Mouse (Mus musculus) CD4-positive, CD25-positive, alpha-beta regulatory T cell, adult 4 months (primary cell): ENCODE results near the gene Ptprf. TPM values are rescaled to one million over a fixed set of nuclear protein-coding genes. Genes with fewer than 3 reads are reported as not detected.

Experiments used
- ATAC-seq: one replicate; pipeline ENCODE4 v1.8.0; 2017
- polyA plus RNA-seq, 2 experiments: library from polyadenylated mRNA; unstranded; fragments of 100-300 nt; shearing (Covaris generic); gene quantifications; one replicate each; pipeline ENCODE4 v1.2.1; 2017

Ptprf gene
- under 1 TPM; 0.39 to 0.65 TPM for polyA plus RNA-seq

DNA sequence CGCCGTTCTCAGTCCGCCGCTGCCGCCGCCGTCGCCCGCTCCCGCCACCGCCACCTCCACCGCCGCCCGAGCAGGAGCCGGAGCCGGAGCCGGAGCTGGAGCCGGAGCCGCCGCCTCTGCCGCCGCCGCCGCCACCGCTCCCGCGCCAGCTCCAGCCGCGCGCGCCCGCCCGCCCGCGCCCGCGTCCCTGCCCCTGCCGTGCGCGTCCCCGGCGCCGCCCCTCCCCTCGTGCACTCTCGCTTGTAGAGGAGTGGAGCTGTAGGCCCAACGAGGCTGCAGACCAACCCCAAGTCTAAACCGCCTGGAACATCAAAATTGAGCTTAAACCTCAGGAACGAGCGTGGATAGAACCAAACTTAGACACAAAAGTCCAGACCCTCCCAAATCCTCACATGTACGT, at the start of gene Ptprf:
Gene Ptprf (minus strand): TSS at position 175 of the 400 bp plus-strand sequence.
- ATAC-seq, result no peak

- peak; percentile 49 for ATAC-seq
Observed at GRCm38 (mm10) chr4:118336658-118337057, 45.5 kb upstream of the Ptprf start.

DNA sequence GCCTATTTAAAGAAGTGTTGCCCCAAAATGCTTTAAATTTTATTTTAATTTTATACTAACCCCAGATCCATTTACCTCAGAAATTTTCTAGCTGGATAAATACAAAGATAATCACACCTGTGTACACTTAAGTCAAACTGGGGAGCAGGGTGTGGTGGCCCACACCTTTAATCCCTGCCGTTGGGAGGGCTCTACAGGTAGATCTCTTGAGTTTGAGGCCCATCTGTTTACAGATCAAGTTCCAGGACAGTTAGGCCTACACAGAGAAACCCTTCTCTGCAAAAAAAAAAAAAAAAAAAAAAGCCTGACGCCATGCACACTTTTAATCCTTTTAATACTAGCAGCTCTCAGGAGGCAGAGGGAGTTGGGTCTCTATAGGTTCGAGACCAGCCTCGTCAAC, 44.8 kb upstream of the Ptprf start:
- ATAC-seq, result no peak

- ATAC-seq, result no peak
Observed at GRCm38 (mm10) chr4:118331777-118332176, 40.6 kb upstream of the Ptprf start.

- ATAC-seq, result no peak
Observed at GRCm38 (mm10) chr4:118326476-118326875, 35.3 kb upstream of the Ptprf start.

GRCm38 (mm10) chr4:118320636-118321035, 29.4 kb upstream of the Ptprf start:
- no peak for ATAC-seq

DNA sequence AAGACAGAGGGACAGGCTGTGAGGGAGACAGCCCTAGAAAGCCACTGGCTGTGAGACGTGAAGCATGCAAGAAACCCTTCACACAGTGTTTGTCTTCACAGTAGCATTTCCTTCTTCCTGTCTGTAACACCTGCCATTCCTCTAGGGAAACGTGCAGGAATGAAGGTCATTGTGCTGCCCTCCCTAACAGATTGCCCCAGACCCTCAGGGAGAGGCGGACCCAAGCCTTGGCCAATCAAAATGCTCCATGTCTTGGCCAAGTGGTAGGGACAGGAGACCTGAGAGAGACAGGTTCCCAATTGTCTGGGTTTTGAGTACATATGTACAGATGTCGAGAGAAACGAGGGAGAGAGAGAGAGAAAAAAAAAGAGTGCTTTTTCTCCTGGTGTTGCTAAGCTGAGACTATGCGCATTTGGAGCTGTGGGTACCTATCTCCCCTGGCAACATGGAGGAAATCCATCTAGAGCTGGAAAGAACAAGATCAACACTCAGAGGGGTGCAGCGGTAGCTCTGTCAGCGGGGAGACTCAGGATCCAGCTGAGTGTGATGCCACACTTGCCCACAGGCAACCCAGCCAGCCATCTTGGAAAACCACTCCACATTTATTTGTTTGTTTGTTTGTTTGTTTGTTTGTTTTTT, 28.6 kb upstream of the Ptprf start:
- no peak for ATAC-seq

- no peak for ATAC-seq
Observed at GRCm38 (mm10) chr4:118316662-118317061, 25.5 kb upstream of the Ptprf start.

- no peak for ATAC-seq
Observed at GRCm38 (mm10) chr4:118315286-118315685, 24.1 kb upstream of the Ptprf start.

- ATAC-seq, result no peak
Observed at GRCm38 (mm10) chr4:118310461-118310860, 19.3 kb upstream of the Ptprf start.

DNA sequence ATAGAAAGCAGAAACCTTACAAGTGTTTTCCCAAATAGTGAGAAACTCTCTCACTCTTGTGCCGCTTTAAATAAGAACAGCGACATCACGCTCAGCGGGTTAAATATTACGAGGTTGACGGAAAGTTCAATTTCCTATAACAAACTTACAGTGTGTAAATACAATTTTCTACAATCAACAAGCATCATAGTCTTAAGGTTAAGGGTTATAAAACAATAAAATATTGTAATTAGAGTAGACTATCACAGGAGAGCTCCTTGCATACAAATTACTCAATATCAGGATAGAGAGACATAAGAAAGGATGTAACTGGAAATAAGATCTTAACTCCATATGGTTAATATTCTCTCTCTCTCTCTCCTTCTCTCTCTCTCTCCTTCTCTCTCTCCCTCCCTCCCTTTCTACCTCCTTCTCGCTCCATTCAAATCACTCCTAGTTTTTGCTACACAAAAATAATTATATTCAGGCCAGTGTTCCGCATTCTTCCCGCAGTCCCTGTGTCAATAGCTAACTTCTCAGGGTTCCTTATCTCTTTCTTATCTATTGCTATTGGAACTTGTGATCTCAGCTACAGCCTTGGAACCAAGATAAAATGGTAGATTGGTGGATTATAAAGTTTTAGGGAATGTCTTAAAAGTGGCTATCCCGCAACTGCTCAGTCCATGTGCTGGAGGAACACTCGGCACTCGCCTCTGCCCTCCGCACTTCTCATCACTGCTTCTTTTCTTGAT, 16.5 kb upstream of the Ptprf start:
- ATAC-seq, result no peak

DNA sequence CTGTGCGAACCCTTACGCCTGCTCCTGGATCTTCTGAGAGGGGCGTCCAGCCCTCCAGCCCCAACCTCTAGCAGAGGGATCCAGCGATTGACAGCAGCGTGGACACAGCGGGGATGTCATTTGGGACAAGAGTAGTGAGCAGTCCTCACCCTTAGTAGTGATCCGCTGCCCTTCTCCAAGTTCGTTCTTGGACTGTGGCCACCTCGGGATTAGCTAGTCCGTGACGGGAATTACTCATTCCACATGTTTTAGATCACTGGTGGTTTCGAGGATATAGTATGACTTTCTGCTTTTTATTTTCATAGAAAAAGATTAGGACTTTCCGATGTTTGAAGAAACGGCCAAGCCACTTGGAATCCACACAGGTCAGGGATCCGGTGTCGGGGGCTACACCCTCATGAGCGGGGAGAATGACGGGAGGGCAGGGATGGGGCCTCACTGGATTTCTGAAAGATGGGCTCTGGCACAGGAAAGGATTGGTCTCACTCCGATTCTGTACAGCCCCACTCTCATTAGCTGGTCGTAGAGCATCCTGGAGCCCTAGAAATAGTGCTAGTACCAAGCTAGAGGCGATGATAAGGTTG, 15.0 kb upstream of the Ptprf start:
- no peak for ATAC-seq

DNA sequence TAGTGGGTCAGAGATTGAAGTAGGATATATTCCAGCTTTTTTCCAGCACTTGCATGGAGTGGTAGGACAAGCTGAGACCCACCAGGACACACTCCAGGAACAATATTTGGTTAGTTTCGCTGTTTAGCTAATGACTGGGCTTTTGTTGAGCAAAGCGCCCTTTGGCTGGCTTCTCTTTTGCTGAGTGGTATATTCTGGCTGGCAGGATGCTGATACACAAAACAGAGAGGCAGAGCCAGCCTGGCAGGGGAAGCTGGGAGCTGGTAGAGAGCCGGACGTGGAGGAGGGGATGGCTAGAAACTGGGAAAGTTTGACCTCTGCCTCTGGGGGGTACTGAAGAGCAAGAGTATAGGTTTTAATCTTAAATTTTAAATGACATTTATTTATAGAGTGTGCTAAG, 13.8 kb upstream of the Ptprf start:
- no peak for ATAC-seq

GRCm38 (mm10) chr4:118297844-118298243, 6.6 kb upstream of the Ptprf start:
- no peak for ATAC-seq

- ATAC-seq, result peak; percentile 89
Observed at GRCm38 (mm10) chr4:118295651-118296561, 4.7 kb upstream of the Ptprf start.

- ATAC-seq, result no peak
Observed at GRCm38 (mm10) chr4:118294811-118295210, 3.6 kb upstream of the Ptprf start.

- ATAC-seq, result peak; percentile 54
Observed at GRCm38 (mm10) chr4:118292741-118293306, 1.6 kb upstream of the Ptprf start.

DNA sequence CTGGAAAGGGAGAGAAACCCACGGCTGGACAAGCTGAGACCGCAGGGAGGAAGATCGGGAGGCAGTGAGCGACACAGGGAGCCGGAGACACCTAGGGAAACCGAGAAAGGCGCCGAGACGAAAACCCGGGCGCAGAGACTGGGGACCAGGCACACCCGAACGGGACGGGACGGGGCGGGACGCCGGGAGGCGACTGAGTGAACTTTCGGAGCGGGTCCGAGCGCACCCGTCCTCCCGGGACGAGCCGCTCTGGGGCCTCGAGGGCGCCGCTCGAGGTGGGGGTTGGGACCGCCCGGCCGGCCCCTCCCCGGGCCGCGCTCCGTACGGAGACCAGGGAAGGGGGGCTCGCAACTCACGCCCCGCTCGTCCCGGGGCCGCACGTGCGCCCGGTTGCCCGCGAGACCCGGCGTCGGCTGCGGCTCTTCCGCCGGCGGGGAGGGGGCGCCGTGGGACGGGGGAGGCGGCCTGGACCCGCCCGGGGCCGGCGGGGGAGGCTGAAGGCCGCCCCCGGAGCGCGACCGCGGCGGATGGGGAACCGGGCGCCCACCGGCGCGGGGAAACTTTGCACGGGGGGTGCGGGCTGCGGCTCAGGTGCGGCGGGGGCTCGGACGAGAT, 682 bp downstream of the Ptprf start:
- peak; percentile 31 for ATAC-seq

DNA sequence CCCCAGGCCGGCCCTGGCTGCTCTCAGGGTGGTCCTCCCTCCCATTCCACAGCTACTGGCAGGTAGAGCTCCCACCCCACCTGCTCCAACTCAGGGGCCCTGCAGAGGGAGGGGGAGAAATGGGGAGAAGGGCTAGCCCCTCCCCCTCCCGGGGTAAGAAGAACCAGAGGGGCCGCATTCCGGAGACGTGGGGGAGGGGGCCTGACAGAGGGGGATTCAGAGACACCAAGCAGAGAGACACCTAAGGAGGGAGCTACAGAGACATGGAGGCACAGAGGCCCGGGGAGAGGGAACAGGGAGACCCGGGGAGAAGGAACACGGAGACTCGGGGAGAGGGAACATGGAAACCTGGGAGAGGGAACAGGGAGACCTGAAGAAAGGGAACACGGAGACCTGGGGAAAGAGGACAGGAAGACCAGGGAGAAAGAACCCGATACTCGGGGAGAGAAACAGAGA, 1.2 kb downstream of the Ptprf start:
- ATAC-seq, result no peak

- ATAC-seq, result no peak
Observed at GRCm38 (mm10) chr4:118289266-118289665, 1.9 kb downstream of the Ptprf start.

DNA sequence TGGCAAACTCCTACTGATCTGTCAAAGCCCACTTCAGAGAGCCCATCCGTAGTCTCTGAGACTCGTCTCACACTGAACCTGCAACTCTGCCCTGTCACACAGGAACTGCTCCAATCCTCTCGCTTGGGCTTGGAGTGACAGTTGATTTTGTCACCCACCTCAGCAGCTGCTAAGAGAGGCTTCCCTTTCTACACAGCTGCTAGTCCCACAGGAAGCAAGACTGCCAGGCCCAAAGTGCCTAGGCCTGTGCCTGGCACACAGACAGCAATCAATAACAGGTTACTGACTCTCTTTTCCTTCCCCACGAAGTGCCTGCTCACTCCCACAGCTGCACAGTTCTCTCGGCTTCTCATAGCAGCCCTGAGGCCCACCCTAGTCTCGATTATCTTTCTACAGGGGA, 2.7 kb downstream of the Ptprf start:
- ATAC-seq, result no peak

DNA sequence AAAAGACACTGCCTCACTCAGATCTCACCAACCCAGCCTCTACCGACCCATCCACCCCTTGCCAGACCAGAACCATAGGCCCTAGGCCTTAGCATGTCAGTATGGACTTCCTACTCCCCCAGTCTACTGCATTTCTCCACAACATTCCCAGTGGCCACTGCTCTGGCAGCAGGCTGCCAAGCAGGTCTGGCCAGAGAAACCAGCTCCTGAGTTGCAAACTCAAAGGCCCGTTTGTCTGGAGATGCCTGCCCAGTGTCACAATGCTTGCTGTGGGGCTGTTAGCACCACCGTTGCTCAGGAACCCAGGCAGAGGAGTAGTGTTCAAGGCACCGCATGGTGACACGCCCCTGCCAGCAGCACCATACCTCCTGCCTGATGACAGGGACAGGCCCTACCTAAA, 5.0 kb downstream of the Ptprf start:
- ATAC-seq, result no peak
